Mouse (Mus musculus) liver, embryonic 13.5 days (tissue): Measurements from ENCODE around the gene Osbpl11. TPM values are rescaled to one million over a fixed set of nuclear protein-coding genes. Genes with fewer than 3 reads are reported as not detected.
"Not testable (repeated sequence)": the region's sequence is repeated elsewhere in the genome, so short reads cannot be mapped to it uniquely, and the experiment has no call there.

Experiments used
- ATAC-seq: fragments of 200-750 bp; cut with Nextera tagmentation; 2 replicates; pipeline ENCODE4 v1.8.0; 2017; ENCODE audit warnings: low read depth, mild to moderate bottlenecking, moderate number of reproducible peaks, moderate library complexity
- DNase-seq: peaks from one replicate; pipeline ENCODE4 v3.0.0; 2022
- H3K27ac ChIP-seq: fragments of 300-500 bp; sonication (generic); 2 replicates; pipeline ENCODE4 v1.5.1; 2015; ENCODE audit warnings: moderate library complexity, mild to moderate bottlenecking, inconsistent platforms
- H3K27me3 ChIP-seq: fragments of 300-500 bp; sonication (generic); 2 replicates; pipeline ENCODE4 v1.6.1; 2015; ENCODE audit warnings: mild to moderate bottlenecking, inconsistent platforms
- H3K36me3 ChIP-seq: fragments of 300-500 bp; sonication (generic); 2 replicates; pipeline ENCODE4 v1.6.1; 2015; ENCODE audit warnings: mild to moderate bottlenecking, inconsistent platforms
- H3K4me1 ChIP-seq: fragments of 300-500 bp; sonication (generic); replicated peaks from 2 replicates; pipeline ENCODE4 v1.6.1; 2015; ENCODE audit warnings: inconsistent platforms
- H3K4me2 ChIP-seq: fragments of 300-500 bp; sonication (generic); 2 replicates; pipeline ENCODE4 v1.6.1; 2015; ENCODE audit warnings: inconsistent platforms, mild to moderate bottlenecking, moderate library complexity
- H3K4me3 ChIP-seq: fragments of 300-500 bp; sonication (generic); replicated peaks from 2 replicates; pipeline ENCODE4 v1.5.1; 2015; ENCODE audit warnings: mild to moderate bottlenecking, inconsistent platforms
- H3K9ac ChIP-seq: fragments of 300-500 bp; sonication (generic); 2 replicates; pipeline ENCODE4 v1.6.1; 2015; ENCODE audit warnings: mild to moderate bottlenecking, inconsistent platforms
- H3K9me3 ChIP-seq: fragments of 300-500 bp; sonication (generic); replicated peaks from 2 replicates; pipeline ENCODE4 v1.6.1; 2016; ENCODE audit warnings: inconsistent platforms
- WGBS: fragments of 180-500 bp; shearing (Covaris S2); methylation state at CpG from one replicate; pipeline ENCODE4 v1.1.7; 2015; ENCODE audit not compliant: insufficient replicate concordance; 5-methylcytosine and 5-hydroxymethylcytosine counted together
- polyA plus RNA-seq: library from polyadenylated mRNA; unstranded; fragments of >200 nt; fragmentation: Nextera tagmentation; extraction: Ambion mirVana; gene quantifications from 2 replicates; pipeline ENCODE4 v1.2.1, GENCODE M21; 2015

Osbpl11 gene
- polyA plus RNA-seq, 1 experiment from 2014 or later, result 5.2 TPM

DNA sequence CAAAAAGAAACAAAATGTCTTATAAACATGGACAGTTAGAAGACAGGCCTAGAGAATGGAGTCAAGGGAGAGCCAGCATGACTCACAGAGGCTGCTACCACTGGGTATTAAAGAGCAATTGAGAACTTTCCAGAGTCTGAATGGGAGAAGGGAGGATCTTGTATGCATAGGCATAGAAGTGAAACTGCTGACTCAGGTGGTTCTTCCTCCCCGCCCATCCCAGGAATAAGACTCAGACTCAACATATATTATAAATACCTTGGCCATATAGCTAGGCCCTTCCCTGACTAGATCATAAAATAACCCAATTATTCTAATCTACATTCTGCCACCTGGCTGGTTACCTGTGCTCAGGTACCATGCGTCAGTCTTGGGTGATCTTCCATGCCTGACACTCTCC, 25.5 kb upstream of the Osbpl11 start:
- DNase-seq (no peak), ATAC-seq (no peak)
- Histone ChIP-seq H3K4me3 (no peak overlapping the region), H3K9me3 (no peaks in the 10 kb centered on the region), H3K36me3 (no peaks in the 10 kb centered on the region), H3K4me2 (no peak overlapping the region), H3K27ac (no peak overlapping the region), H3K4me1 (no peaks in the 10 kb centered on the region), H3K27me3 (no peaks in the 10 kb centered on the region), H3K9ac (no peak overlapping the region)
- 59% methylated on average over 2 of the region's 2 CpGs for WGBS

DNA sequence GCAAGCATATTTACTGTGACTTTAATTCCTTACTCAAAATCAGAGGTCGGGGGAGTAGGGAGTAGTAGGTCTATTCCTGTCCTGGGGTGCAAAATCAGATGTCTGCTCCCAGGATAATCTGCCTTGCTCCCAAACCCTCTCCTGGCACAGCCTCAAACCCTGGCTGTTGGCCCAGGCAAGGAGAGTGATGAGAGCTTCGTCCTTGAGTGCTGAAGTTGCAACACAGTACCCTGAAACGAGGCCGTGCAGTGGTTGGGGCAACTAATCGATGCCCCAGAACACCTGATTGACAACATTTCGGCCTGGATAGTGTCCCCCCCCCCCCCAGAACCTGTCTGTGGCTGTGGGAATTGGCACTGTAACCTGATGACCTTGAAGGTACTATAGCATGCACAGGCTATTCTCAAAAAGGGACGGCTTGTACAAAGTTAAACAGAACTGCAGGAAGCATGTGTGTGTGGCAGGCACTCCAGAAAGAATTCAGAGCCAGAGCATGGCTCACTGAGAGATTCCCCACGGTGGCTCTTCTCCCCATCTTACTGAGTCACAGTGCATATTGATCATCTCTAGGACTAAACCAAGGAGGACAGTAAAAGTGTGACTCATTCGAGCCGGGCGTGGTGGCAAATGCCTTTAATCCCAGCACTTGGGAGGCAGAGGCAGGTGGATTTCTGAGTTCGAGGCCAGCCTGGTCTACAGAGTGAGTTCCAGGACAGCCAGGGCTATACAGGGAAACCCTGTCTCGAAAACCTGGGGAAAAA, 21.4 kb upstream of the Osbpl11 start:
- H3K9ac ChIP-seq, result no peak overlapping the region
- 58% methylated on average over 13 of the region's 13 CpGs for WGBS
- no peaks in the 10 kb centered on the region for H3K27me3 ChIP-seq
- H3K9me3 ChIP-seq, result no peaks in the 10 kb centered on the region
- H3K4me3 ChIP-seq, result no peak overlapping the region
- no peak overlapping the region for H3K4me2 ChIP-seq
- no peak for ATAC-seq
- no peaks in the 10 kb centered on the region for H3K36me3 ChIP-seq
- H3K4me1 ChIP-seq, result no peaks in the 10 kb centered on the region
- H3K27ac ChIP-seq, result no peak overlapping the region
- no peak for DNase-seq

DNA sequence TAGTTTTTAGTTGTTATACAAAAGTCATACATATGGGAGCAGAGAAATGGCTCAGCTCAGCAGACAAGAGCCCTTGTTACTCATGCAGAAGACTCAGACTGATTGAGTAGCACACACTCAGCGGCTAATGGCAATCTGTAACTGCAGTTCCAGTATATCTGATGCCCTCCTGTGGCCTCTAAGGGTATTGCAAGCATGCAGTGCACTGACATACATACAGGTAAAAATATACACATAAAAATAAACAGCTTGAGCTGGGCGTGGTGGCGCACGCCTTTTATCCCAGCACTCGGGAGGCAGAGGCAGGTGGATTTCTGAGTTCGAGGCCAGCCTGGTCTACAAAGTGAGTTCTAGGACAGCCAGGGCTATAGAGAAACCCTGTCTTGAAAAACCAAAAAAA, 18.6 kb upstream of the Osbpl11 start:
- not testable (repeated sequence) for H3K9ac ChIP-seq, H3K27ac ChIP-seq, H3K9me3 ChIP-seq, H3K4me2 ChIP-seq, ATAC-seq, H3K27me3 ChIP-seq, H3K4me3 ChIP-seq, H3K36me3 ChIP-seq, H3K4me1 ChIP-seq
- peak; percentile 47 for DNase-seq
- 45% methylated on average over 6 of the region's 6 CpGs for WGBS

DNA sequence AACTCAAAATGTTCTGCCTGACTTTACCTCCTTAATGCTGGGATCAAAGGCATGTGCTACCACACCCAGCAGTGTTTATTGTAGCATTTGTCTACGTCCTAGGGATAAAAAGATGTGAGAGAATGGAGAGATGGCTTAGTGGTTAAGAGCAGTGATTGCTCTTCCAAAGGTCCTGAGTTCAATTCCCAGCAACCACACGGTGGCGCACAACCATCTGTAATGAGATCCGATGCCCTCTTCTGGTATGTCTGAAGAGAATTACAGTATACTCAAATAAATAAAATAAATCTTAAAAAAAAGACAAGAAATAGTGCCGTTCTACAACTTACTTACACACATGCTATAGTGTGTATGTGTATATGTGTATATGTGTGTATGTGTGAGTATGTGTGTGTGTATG, 17.3 kb upstream of the Osbpl11 start:
- DNase-seq, result peak; percentile 5
- 26% methylated on average over 5 of the region's 5 CpGs for WGBS
- H3K4me2 ChIP-seq, result no peak overlapping the region
- H3K27me3 ChIP-seq, result no peaks in the 10 kb centered on the region
- no peaks in the 10 kb centered on the region for H3K36me3 ChIP-seq
- H3K4me3 ChIP-seq, result no peak overlapping the region
- no peaks in the 10 kb centered on the region; the same call in 1 of the 2 replicates for H3K4me1 ChIP-seq
- H3K9ac ChIP-seq, result no peak overlapping the region
- H3K27ac ChIP-seq, result no peak overlapping the region
- no peak for ATAC-seq
- H3K9me3 ChIP-seq, result no peaks in the 10 kb centered on the region

DNA sequence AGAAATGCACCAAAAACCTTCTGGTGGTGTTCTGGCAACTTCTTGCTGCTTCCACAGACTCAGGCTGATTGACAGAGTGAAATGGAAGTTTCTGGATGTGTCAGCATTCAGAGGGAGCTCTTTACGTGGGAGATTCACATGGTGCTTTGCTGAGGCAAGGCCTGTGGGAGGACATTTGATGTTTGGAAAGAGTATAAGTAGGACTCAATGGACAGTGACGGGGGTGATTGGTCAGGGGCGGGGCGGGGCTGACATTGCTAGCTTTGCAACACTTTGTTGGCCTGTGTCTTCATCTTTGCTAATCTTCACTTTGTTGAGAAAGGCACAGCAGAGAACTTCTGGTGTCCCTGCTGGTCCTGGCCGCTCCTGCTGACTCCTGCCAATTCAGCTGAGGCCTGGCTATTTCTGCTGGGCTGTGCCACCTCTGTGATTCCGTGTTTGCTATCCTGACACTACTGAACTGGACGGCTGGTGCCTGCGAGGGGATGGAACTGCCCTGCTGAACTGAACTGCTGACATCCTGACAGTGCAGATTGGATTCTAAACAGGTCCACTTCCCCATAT, 15.3 kb upstream of the Osbpl11 start:
- H3K27me3 ChIP-seq, result no peaks in the 10 kb centered on the region
- H3K4me1 ChIP-seq, result no peaks in the 10 kb centered on the region; the same call in 1 of the 2 replicates
- 67% methylated on average over 8 of the region's 8 CpGs for WGBS
- no peak overlapping the region for H3K4me3 ChIP-seq
- H3K9ac ChIP-seq, result no peak overlapping the region
- ATAC-seq, result no peak
- H3K4me2 ChIP-seq, result no peak overlapping the region
- H3K36me3 ChIP-seq, result no peaks in the 10 kb centered on the region
- no peaks in the 10 kb centered on the region for H3K9me3 ChIP-seq
- no peak for DNase-seq
- no peak overlapping the region for H3K27ac ChIP-seq

- 0 out of 2 replicates have a peak, but pooled peaks have one; percentile 18 for ATAC-seq
- Histone ChIP-seq H3K9ac (no peak overlapping the region), H3K4me1 (no peaks in the 10 kb centered on the region; the same call in 1 of the 2 replicates), H3K27ac (no peak overlapping the region), H3K27me3 (no peaks in the 10 kb centered on the region), H3K9me3 (no peaks in the 10 kb centered on the region), H3K4me2 (no peak overlapping the region), H3K36me3 (no peaks in the 10 kb centered on the region), H3K4me3 (no peak overlapping the region)
- no peak for DNase-seq
- 60% methylated on average over 9 of the region's 9 CpGs for WGBS
These were observed 13.9 kb upstream of the Osbpl11 start for GRCm38 (mm10) chr16:33170716-33171587.

GRCm38 (mm10) chr16:33171800-33172199, 13.1 kb upstream of the Osbpl11 start:
- no peak for DNase-seq
- no peaks in the 10 kb centered on the region for H3K27me3 ChIP-seq

GRCm38 (mm10) chr16:33173151-33173550, 11.7 kb upstream of the Osbpl11 start:
- H3K27me3 ChIP-seq, result no peaks in the 10 kb centered on the region
- no peaks in the 10 kb centered on the region for H3K9me3 ChIP-seq
- DNase-seq (no peak), ATAC-seq (no peak)
- no peak overlapping the region for H3K4me3 ChIP-seq
- no peaks in the 10 kb centered on the region; the same call in 1 of the 2 replicates for H3K4me1 ChIP-seq
- H3K9ac ChIP-seq, result no peak overlapping the region
- H3K4me2 ChIP-seq, result no peak overlapping the region
- WGBS, result 65% methylated on average over 5 of the region's 5 CpGs
- no peak overlapping the region for H3K27ac ChIP-seq
- no peaks in the 10 kb centered on the region for H3K36me3 ChIP-seq

More at GRCm38 (mm10) chr16:33171800-33172199, 13.1 kb upstream of the Osbpl11 start:
- ATAC-seq, result no peak
- H3K36me3 ChIP-seq, result no peaks in the 10 kb centered on the region
- WGBS, result 69% methylated on average over 6 of the region's 6 CpGs
- no peak overlapping the region for H3K4me2 ChIP-seq
- no peak overlapping the region for H3K9ac ChIP-seq
- no peaks in the 10 kb centered on the region; the same call in 1 of the 2 replicates for H3K4me1 ChIP-seq
- no peak overlapping the region for H3K4me3 ChIP-seq
- H3K27ac ChIP-seq, result no peak overlapping the region
- no peaks in the 10 kb centered on the region for H3K9me3 ChIP-seq

GRCm38 (mm10) chr16:33174695-33175094, 10.2 kb upstream of the Osbpl11 start:
- H3K4me3 ChIP-seq, result no peak overlapping the region
- no peak for ATAC-seq
- H3K9ac ChIP-seq, result no peak overlapping the region
- no peaks in the 10 kb centered on the region; the same call in 1 of the 2 replicates for H3K4me1 ChIP-seq
- no peak overlapping the region for H3K27ac ChIP-seq
- no peaks in the 10 kb centered on the region for H3K9me3 ChIP-seq
- no peak for DNase-seq
- H3K4me2 ChIP-seq, result no peak overlapping the region
- no peaks in the 10 kb centered on the region for H3K27me3 ChIP-seq
- no peaks in the 10 kb centered on the region for H3K36me3 ChIP-seq

- WGBS, result 81% methylated on average over 5 of the region's 5 CpGs
- not testable (repeated sequence) for DNase-seq, H3K9me3 ChIP-seq, H3K4me2 ChIP-seq, ATAC-seq, H3K27ac ChIP-seq, H3K9ac ChIP-seq, H3K4me3 ChIP-seq, H3K4me1 ChIP-seq, H3K27me3 ChIP-seq, H3K36me3 ChIP-seq
These were observed 8.0 kb upstream of the Osbpl11 start for GRCm38 (mm10) chr16:33176831-33177230.

GRCm38 (mm10) chr16:33177722-33178121, 7.1 kb upstream of the Osbpl11 start:
- H3K36me3 ChIP-seq, result no peaks in the 10 kb centered on the region
- DNase-seq, result no peak
- H3K27ac ChIP-seq, result no peak overlapping the region
- H3K9me3 ChIP-seq, result no peaks in the 10 kb centered on the region
- H3K4me3 ChIP-seq, result no peak overlapping the region
- WGBS, result 61% methylated on average over 4 of the region's 4 CpGs
- H3K4me2 ChIP-seq, result no peak overlapping the region
- no peaks in the 10 kb centered on the region; the same call in 1 of the 2 replicates for H3K4me1 ChIP-seq
- ATAC-seq, result no peak
- H3K27me3 ChIP-seq, result no peaks in the 10 kb centered on the region
- no peak overlapping the region for H3K9ac ChIP-seq
